Comparison of ENCODE assay signal across 22 mouse cellular contexts in the genomic region with DNA sequence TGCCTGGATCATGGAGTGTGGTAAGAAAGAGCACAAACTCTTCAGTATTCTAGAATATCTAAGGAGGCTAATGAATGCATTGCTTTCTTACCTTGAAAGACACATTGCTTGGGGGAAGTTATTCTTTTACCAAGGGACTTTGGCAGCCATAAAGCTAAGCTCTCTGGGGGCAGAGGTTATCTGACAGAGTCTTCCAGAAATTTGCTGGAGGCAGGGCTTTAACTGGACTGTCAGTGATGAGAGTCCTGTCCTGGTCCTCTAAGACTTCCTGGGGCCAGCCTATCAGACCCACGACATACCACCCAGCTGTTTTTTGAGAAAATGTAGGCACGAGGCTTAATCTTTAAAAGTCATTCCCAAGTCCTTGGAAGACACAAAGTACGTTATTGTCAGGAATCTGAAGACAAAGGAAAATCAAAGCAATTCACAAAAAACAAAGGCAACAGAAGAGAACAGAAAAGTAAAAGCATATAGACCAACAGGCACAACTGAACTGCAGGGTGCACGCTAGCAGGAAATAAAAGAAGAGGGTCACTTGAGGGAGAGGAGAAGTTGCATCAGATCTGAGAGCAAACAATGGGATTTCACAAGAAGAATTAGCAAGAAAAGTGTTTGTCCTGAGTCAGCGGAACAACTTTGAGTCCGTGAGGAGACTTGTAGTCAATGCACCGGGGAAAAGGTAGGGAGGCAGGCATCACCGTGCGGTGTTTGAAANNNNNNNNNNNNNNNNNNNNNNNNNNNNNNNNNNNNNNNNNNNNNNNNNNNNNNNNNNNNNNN.
DNase-seq lines count a peak whose midpoint lies in the region; ATAC-seq and TF ChIP-seq lines count a peak whose summit lies in the region.
"Had no signal": no experiment of that assay in that cellular context is flagged by ENCODE, and none has a peak within 500 bp of the region (broad histone marks: within the 10 kb centered on the region; RNA-seq: fewer than 3 reads in every experiment).

No protein-coding gene starts in this region.

- intact Hi-C loops in left cerebral cortex, postnatal 10 days (cut with DNase I) = no loop called here

- WGBS in lung, adult 2 months = 40% methylated on average over 9 of the region's 9 CpGs
- 60% methylated on average over 9 of the region's 9 CpGs for WGBS in embryonic facial prominence, embryonic 10.5 days
- WGBS in stomach, postnatal 0 days = 42% methylated on average over 9 of the region's 9 CpGs

- H3K27ac ChIP-seq in embryonic facial prominence, embryonic 10.5 days (replicated peaks) = no peak overlapping the region
- H3K27ac ChIP-seq in stomach, postnatal 0 days (replicated peaks) = no peak overlapping the region
- H3K27ac ChIP-seq: forebrain, embryonic 10.5 days; heart, embryonic 13.5 days; hindbrain, embryonic 14.5 days; macrophage; midbrain, embryonic 12.5 days had no signal

- TF ChIP-seq POLR2A in lung, adult 2 months (IDR thresholded peaks at IDR 0.05; ENCODE audit: borderline replicate concordance, extremely low read depth, low read depth, low read length) = peak; percentile 10; the same call in 1 of the 2 replicates

- H3K4me1 ChIP-seq in lung, adult 2 months (ENCODE audit: control insufficient read depth, insufficient read depth, low read length) = peaks cover 5% of the 10 kb centered on the region; the same call in 1 of the 2 replicates
- peaks cover 29% of the 10 kb centered on the region for H3K4me1 ChIP-seq in embryonic facial prominence, embryonic 10.5 days
- H3K4me1 ChIP-seq in stomach, postnatal 0 days (replicated peaks; ENCODE audit: control insufficient read depth, insufficient read depth) = no peaks in the 10 kb centered on the region
- H3K4me1 ChIP-seq: midbrain, embryonic 12.5 days had no signal

- H3K4me2 ChIP-seq in stomach, postnatal 0 days (replicated peaks; ENCODE audit: low read depth) = no peak overlapping the region
- H3K4me2 ChIP-seq: heart, embryonic 13.5 days; hindbrain, embryonic 14.5 days; liver, embryonic 11.5 days; midbrain, embryonic 12.5 days had no signal

- no peaks in the 10 kb centered on the region for H3K9me3 ChIP-seq in embryonic facial prominence, embryonic 10.5 days
- no peaks in the 10 kb centered on the region for H3K9me3 ChIP-seq in stomach, postnatal 0 days (ENCODE audit: control insufficient read depth, low read length)
- H3K9me3 ChIP-seq: forebrain, embryonic 10.5 days; midbrain, embryonic 12.5 days had no signal

- H3K9ac ChIP-seq in stomach, postnatal 0 days (ENCODE audit: low read length) = no peak overlapping the region
- H3K9ac ChIP-seq: forebrain, postnatal 0 days; heart, embryonic 13.5 days; hindbrain, embryonic 14.5 days; midbrain, embryonic 12.5 days had no signal

- no peaks in the 10 kb centered on the region for H3K27me3 ChIP-seq in embryonic facial prominence, embryonic 10.5 days (replicated peaks; ENCODE audit: low read depth, poor library complexity, severe bottlenecking)
- no peaks in the 10 kb centered on the region for H3K27me3 ChIP-seq in stomach, postnatal 0 days (ENCODE audit: control insufficient read depth, insufficient read depth, low read length)
- H3K27me3 ChIP-seq: CH12.LX; heart, embryonic 13.5 days; midbrain, embryonic 12.5 days had no signal

- TF ChIP-seq EP300 in stomach, postnatal 0 days (optimal IDR thresholded peaks at IDR 0.05) = no peak

- DNase-seq in kidney, adult 9 months = peak; percentile 44
- no peak for DNase-seq in kidney, postnatal 4 days
- DNase-seq in R1 (ENCODE audit: low read depth, low spot score) = peak; percentile 46
- no peak for DNase-seq in lung, adult 2 months
- peak; percentile 74 for DNase-seq in lung, postnatal 36 days
- DNase-seq in embryonic facial prominence, embryonic 10.5 days (ENCODE audit: low spot score) = no peak
- no peak for DNase-seq in left cerebral cortex, postnatal 10 days (ENCODE audit: extremely low spot score in 1 of 2, low spot score in 2 of 2)
- no peak for DNase-seq in stomach, postnatal 0 days (ENCODE audit: low spot score)
- DNase-seq: cerebellum, adult 2 months; cerebellum, postnatal 36 days; forebrain, postnatal 0 days; heart, adult 11 months; left cerebral cortex, postnatal 4 days; thymus, adult 2 months had no signal

- ATAC-seq in stomach, postnatal 0 days (ENCODE audit: low FRiP score, low TSS enrichment) = no peak
- ATAC-seq: forebrain, postnatal 0 days had no signal

- no peak overlapping the region for H3K4me3 ChIP-seq in lung, adult 2 months (replicated peaks; ENCODE audit: extremely low read depth, low read depth, low read length)
- H3K4me3 ChIP-seq in embryonic facial prominence, embryonic 10.5 days = no peak overlapping the region
- no peak overlapping the region for H3K4me3 ChIP-seq in stomach, postnatal 0 days (ENCODE audit: low read depth, low read length)
- H3K4me3 ChIP-seq: forebrain, embryonic 10.5 days; heart, embryonic 13.5 days; midbrain, embryonic 12.5 days; myocyte had no signal

- TF ChIP-seq CTCF in lung, adult 2 months (IDR thresholded peaks at IDR 0.05; ENCODE audit: insufficient read depth, low read length) = no peak
- no peak for TF ChIP-seq CTCF in stomach, postnatal 0 days (IDR thresholded peaks at IDR 0.05; ENCODE audit: low read depth)

- no peaks in the 10 kb centered on the region for H3K36me3 ChIP-seq in embryonic facial prominence, embryonic 10.5 days (replicated peaks)
- no peaks in the 10 kb centered on the region for H3K36me3 ChIP-seq in stomach, postnatal 0 days (ENCODE audit: control insufficient read depth, insufficient read depth, low read length)
- H3K36me3 ChIP-seq: forebrain, embryonic 10.5 days; heart, embryonic 13.5 days; midbrain, embryonic 12.5 days had no signal

Comparison
In these comparisons a context has a peak if more than half of its experiments do, and no peak if none do; other contexts are left out.
1. DNase-seq: peak in kidney, adult 9 months (single experiment), R1 (single experiment) and lung, postnatal 36 days (single experiment); none in kidney, postnatal 4 days (0 of 2), lung, adult 2 months (single experiment), embryonic facial prominence, embryonic 10.5 days (single experiment), left cerebral cortex, postnatal 10 days (0 of 2) and stomach, postnatal 0 days (single experiment).